Mouse (Mus musculus): ENCODE data around the gene Gps1.
"Not testable (repeated sequence)": the region's sequence is repeated elsewhere in the genome, so short reads cannot be mapped to it uniquely, and the experiment has no call there.

Gene Gps1

GRCm38 (mm10) chr11:120821076-120821922 lies 37.2 kb downstream of the Gps1 start:
- in situ Hi-C loops (cut with MseI, MboI): no loop called here

GRCm38 (mm10) chr11:120822321-120822720 lies 38.2 kb downstream of the Gps1 start:
- in situ Hi-C loops (cut with MseI, MboI): no loop called here

GRCm38 (mm10) chr11:120822831-120823550 lies 38.9 kb downstream of the Gps1 start:
- in situ Hi-C loops (cut with MseI, MboI): no loop called here

- in situ Hi-C loops (cut with MseI, MboI): no loop called here
Measured at GRCm38 (mm10) chr11:120823551-120823947, 39.5 kb downstream of the Gps1 start.

- in situ Hi-C loops (cut with MseI, MboI): no loop called here
Measured at GRCm38 (mm10) chr11:120823956-120824786, 40.1 kb downstream of the Gps1 start, which contains the start of gene Fasn. TSS of gene Fasn (minus strand) at chr11:120824547.

- in situ Hi-C loops (cut with MseI, MboI): no loop called here
Measured at GRCm38 (mm10) chr11:120824787-120825288, 40.8 kb downstream of the Gps1 start.

GRCm38 (mm10) chr11:120825289-120825863 lies 41.3 kb downstream of the Gps1 start:
- in situ Hi-C loops (cut with MseI, MboI): no loop called here

GRCm38 (mm10) chr11:120826016-120826953 lies 42.2 kb downstream of the Gps1 start:
- in situ Hi-C loops (cut with MseI, MboI): no loop called here

- in situ Hi-C loops (cut with MseI, MboI): no loop called here
Measured at GRCm38 (mm10) chr11:120828416-120828815, 44.3 kb downstream of the Gps1 start.

- in situ Hi-C loops (cut with MseI, MboI): no loop called here
Measured at GRCm38 (mm10) chr11:120829757-120830532, 45.9 kb downstream of the Gps1 start.

- in situ Hi-C loops (cut with MseI, MboI): no loop called here
Measured at GRCm38 (mm10) chr11:120830686-120831085, 46.6 kb downstream of the Gps1 start.

- in situ Hi-C loops (cut with MseI, MboI): no loop called here
Measured at GRCm38 (mm10) chr11:120831659-120832440, 47.8 kb downstream of the Gps1 start.

- in situ Hi-C loops (cut with MseI, MboI): not testable (repeated sequence)
Measured at GRCm38 (mm10) chr11:120832962-120833361, 48.9 kb downstream of the Gps1 start.

GRCm38 (mm10) chr11:120833555-120834280 lies 49.6 kb downstream of the Gps1 start:
- in situ Hi-C loops (cut with MseI, MboI): no loop called here

Measured in mouse trophoblast stem cell (cell line).